Mouse (Mus musculus) midbrain, embryonic 11.5 days (tissue): ENCODE results near the gene Man1c1. TPM values are rescaled to one million over a fixed set of nuclear protein-coding genes. Genes with fewer than 3 reads are reported as not detected.
A peak's percentile ranks its signal among the peaks of the same experiment; 100 is the strongest.

Source experiments
- ATAC-seq: fragments of 200-750 bp; cut with Nextera tagmentation; 2 replicates; pipeline ENCODE4 v1.8.0; 2017; ENCODE audit warnings: moderate TSS enrichment, moderate library complexity; ENCODE audit not compliant: low FRiP score
- DNase-seq: peaks from one replicate; pipeline ENCODE4 v3.0.0; 2015; ENCODE audit warnings: low spot score; ENCODE audit errors: missing footprints
- H3K27ac ChIP-seq: fragments of 300-500 bp; sonication (generic); 2 replicates; pipeline ENCODE4 v1.5.1; 2014; ENCODE audit warnings: low read depth, low read length
- H3K27me3 ChIP-seq: fragments of 300-500 bp; sonication (generic); 2 replicates; pipeline ENCODE4 v1.6.1; 2014; ENCODE audit warnings: mild to moderate bottlenecking, low read length, moderate library complexity, mixed read lengths; ENCODE audit not compliant: control insufficient read depth, insufficient read depth
- H3K36me3 ChIP-seq: fragments of 300-500 bp; sonication (generic); 2 replicates; pipeline ENCODE4 v1.6.1; 2014; ENCODE audit warnings: mild to moderate bottlenecking, low read length, moderate library complexity, mixed read lengths; ENCODE audit not compliant: control insufficient read depth, insufficient read depth
- H3K4me1 ChIP-seq: fragments of 300-500 bp; sonication (generic); 2 replicates; pipeline ENCODE4 v1.6.1; 2014; ENCODE audit warnings: low read length; ENCODE audit not compliant: control insufficient read depth, insufficient read depth
- H3K4me2 ChIP-seq: fragments of 300-500 bp; sonication (generic); 2 replicates; pipeline ENCODE4 v1.6.1; 2014; ENCODE audit warnings: mild to moderate bottlenecking, moderate library complexity
- H3K4me3 ChIP-seq: fragments of 300-500 bp; sonication (generic); 2 replicates; pipeline ENCODE4 v1.5.1; 2014; ENCODE audit warnings: low read depth, low read length
- H3K9ac ChIP-seq: fragments of 300-500 bp; sonication (generic); 2 replicates; pipeline ENCODE4 v1.6.1; 2014; ENCODE audit warnings: low read length
- H3K9me3 ChIP-seq: fragments of 300-500 bp; sonication (generic); 2 replicates; pipeline ENCODE4 v1.6.1; 2016; ENCODE audit warnings: low read length; ENCODE audit not compliant: control insufficient read depth
- WGBS: fragments of 180-500 bp; shearing (Covaris S2); extraction: QIAGEN DNeasy Blood & Tissue Kit; methylation state at CpG from one replicate; pipeline ENCODE4 v1.1.7; 2014; 5-methylcytosine and 5-hydroxymethylcytosine counted together
- microRNA-seq: library from miRNA; unstranded; fragments of <30 nt; microRNA quantifications from one replicate; pipeline ENCODE4, GENCODE M21; 2017
- polyA plus RNA-seq: library from polyadenylated mRNA; unstranded; fragments of >200 nt; fragmentation: Nextera tagmentation; extraction: Ambion mirVana; gene quantifications from 2 replicates; pipeline ENCODE4 v1.2.1, GENCODE M21; 2014

Man1c1 gene
- polyA plus RNA-seq, 1 experiment from 2014 or later: 3.2 TPM

GRCm38 (mm10) chr4:134517719-134518118, 186.4 kb downstream of the Man1c1 start:
- peaks cover 2% of the 10 kb centered on the region; the same call in 1 of the 2 replicates for H3K36me3 ChIP-seq

GRCm38 (mm10) chr4:134516981-134517380, 187.1 kb downstream of the Man1c1 start:
- ATAC-seq (no peak), DNase-seq (no peak)
- Histone ChIP-seq H3K27ac (no peak overlapping the region), H3K4me2 (no peak overlapping the region), H3K4me1 (peaks cover 5% of the 10 kb centered on the region), H3K36me3 (0 out of 2 replicates have a peak, but pooled peaks cover 2% of the 10 kb centered on the region), H3K9me3 (no peaks in the 10 kb centered on the region), H3K27me3 (no peaks in the 10 kb centered on the region), H3K4me3 (no peak overlapping the region), H3K9ac (no peak overlapping the region)
- WGBS: 77% methylated on average over 8 of the region's 8 CpGs

More at GRCm38 (mm10) chr4:134517719-134518118, 186.4 kb downstream of the Man1c1 start:
- WGBS: 95% methylated on average over 10 of the region's 10 CpGs
- H3K27ac ChIP-seq: no peak overlapping the region
- H3K9ac ChIP-seq: no peak overlapping the region
- no peaks in the 10 kb centered on the region for H3K9me3 ChIP-seq
- no peaks in the 10 kb centered on the region for H3K27me3 ChIP-seq
- no peak for DNase-seq
- no peak for ATAC-seq
- no peak overlapping the region for H3K4me2 ChIP-seq
- no peak overlapping the region for H3K4me3 ChIP-seq
- peaks cover 1% of the 10 kb centered on the region for H3K4me1 ChIP-seq

GRCm38 (mm10) chr4:134515614-134516013, 188.5 kb downstream of the Man1c1 start:
- DNase-seq: peak; percentile 81
- H3K27ac ChIP-seq: no peak overlapping the region
- no peaks in the 10 kb centered on the region for H3K9me3 ChIP-seq
- no peak overlapping the region for H3K9ac ChIP-seq
- H3K27me3 ChIP-seq: no peaks in the 10 kb centered on the region
- ATAC-seq: no peak
- 85% methylated on average over 7 of the region's 7 CpGs for WGBS
- H3K36me3 ChIP-seq: no peaks in the 10 kb centered on the region
- H3K4me1 ChIP-seq: peaks cover 15% of the 10 kb centered on the region
- H3K4me2 ChIP-seq: no peak overlapping the region
- H3K4me3 ChIP-seq: no peak overlapping the region

- Histone ChIP-seq H3K36me3 (no peaks in the 10 kb centered on the region), H3K9me3 (no peaks in the 10 kb centered on the region), H3K4me2 (no peak overlapping the region), H3K27ac (no peak overlapping the region), H3K4me1 (peaks cover 15% of the 10 kb centered on the region), H3K27me3 (no peaks in the 10 kb centered on the region), H3K9ac (no peak overlapping the region), H3K4me3 (no peak overlapping the region)
- ATAC-seq (no peak), DNase-seq (peak; percentile 6)
- WGBS: 93% methylated on average over 11 of the region's 11 CpGs
Measured at GRCm38 (mm10) chr4:134514309-134514930, 189.7 kb downstream of the Man1c1 start.

- ATAC-seq: no peak
- Histone ChIP-seq H3K36me3 (no peaks in the 10 kb centered on the region), H3K9ac (peak overlapping the region; percentile 7; the same call in 1 of the 2 replicates), H3K4me3 (peak overlapping the region; percentile 6; the same call in 1 of the 2 replicates), H3K4me2 (peak overlapping the region; percentile 28), H3K4me1 (peaks cover 15% of the 10 kb centered on the region), H3K27ac (no peak overlapping the region), H3K27me3 (no peaks in the 10 kb centered on the region), H3K9me3 (no peaks in the 10 kb centered on the region)
- DNase-seq: peak; percentile 89
- WGBS: 30% methylated on average over 15 of the region's 15 CpGs
Measured at GRCm38 (mm10) chr4:134512798-134513197, 191.3 kb downstream of the Man1c1 start.

- WGBS: 77% methylated on average over 6 of the region's 6 CpGs
- Histone ChIP-seq H3K9ac (peak overlapping the region; percentile 67; the same call in 1 of the 2 replicates), H3K27me3 (no peaks in the 10 kb centered on the region), H3K4me3 (peak overlapping the region; percentile 62), H3K27ac (no peak overlapping the region), H3K4me1 (peaks cover 15% of the 10 kb centered on the region), H3K9me3 (no peaks in the 10 kb centered on the region), H3K36me3 (no peaks in the 10 kb centered on the region), H3K4me2 (peak overlapping the region; percentile 76)
- ATAC-seq: no peak
- DNase-seq: peak; percentile 83
Measured at GRCm38 (mm10) chr4:134511730-134512129, 192.4 kb downstream of the Man1c1 start.

Small RNA genes lying within 50 kb of the gene (microRNA-seq; reads per million reads assigned to microRNA genes)
- gene Mir6403: not detected

Other genes starting within 250 kb of the Man1c1 start
- 4,454 and 4,703 TPM in 2 replicates for gene Stmn1, start 236.0 kb downstream of the Man1c1 start, polyA plus RNA-seq
- 1.3 and 1.4 TPM in 2 replicates for gene Paqr7, start 207.6 kb downstream of the Man1c1 start, polyA plus RNA-seq
- gene Aunip, start 193.3 kb downstream of the Man1c1 start, polyA plus RNA-seq: 7.8 and 7.9 TPM in 2 replicates
- gene Mtfr1l, start 168.9 kb downstream of the Man1c1 start, polyA plus RNA-seq: 132 and 140 TPM in 2 replicates
- 19.1 and 24.6 TPM in 2 replicates for gene Selenon, start 152.1 kb downstream of the Man1c1 start, polyA plus RNA-seq
- gene Ldlrap1, start 63.7 kb upstream of the Man1c1 start, polyA plus RNA-seq: 4.8 and 5.7 TPM in 2 replicates
- gene Maco1, start 149.1 kb upstream of the Man1c1 start, polyA plus RNA-seq: 45.6 and 51.7 TPM in 2 replicates
- 19.2 and 21.3 TPM in 2 replicates for gene Rhd, start 160.2 kb upstream of the Man1c1 start, polyA plus RNA-seq
- gene Tmem50a, start 210.7 kb upstream of the Man1c1 start, polyA plus RNA-seq: 156 TPM in 2 replicates
- 352 and 403 TPM in 2 replicates for gene Rsrp1, start 219.3 kb upstream of the Man1c1 start, polyA plus RNA-seq
- 76.7 and 79.4 TPM in 2 replicates for gene Syf2, start 226.6 kb upstream of the Man1c1 start, polyA plus RNA-seq